Mouse (Mus musculus) gastrocnemius, postnatal 14 days (tissue): ENCODE data around the gene Arhgap24. TPM values are rescaled to one million over a fixed set of nuclear protein-coding genes. Genes with fewer than 3 reads are reported as not detected.

Experiments used
- DNase-seq: peaks from one replicate; pipeline ENCODE4 v3.0.0; 2021; ENCODE audit warnings: mixed read lengths
- intact Hi-C: fragments of 180-260 bp; cut with DNase I; formaldehyde crosslinking; loops from one replicate; pipeline ENCODE4 v1.15.1; 2025; ENCODE audit warnings: low total_unique reads
- total RNA-seq, 2 experiments: library from RNA; stranded (reverse); gene quantifications; 2 replicates each; pipeline ENCODE4 v1.2.3; 2021

Gene Arhgap24
- total RNA-seq, 2 experiments from 2014 or later, result 18.4 to 18.6 TPM

- intact Hi-C loops, result no loop called here
- DNase-seq, result no peak
Observed at GRCm38 (mm10) chr5:102710336-102710735, 229.1 kb downstream of the Arhgap24 start.

- intact Hi-C loops, result no loop called here
- no peak for DNase-seq
Observed at GRCm38 (mm10) chr5:102719368-102719972, 238.3 kb downstream of the Arhgap24 start.

GRCm38 (mm10) chr5:102723558-102723957 lies 242.4 kb downstream of the Arhgap24 start:
- no peak for DNase-seq
- intact Hi-C loops, result no loop called here

GRCm38 (mm10) chr5:102724813-102725348 lies 243.7 kb downstream of the Arhgap24 start:
- DNase-seq, result no peak
- intact Hi-C loops, result no loop called here

- intact Hi-C loops, result no loop called here
- no peak for DNase-seq
Observed at GRCm38 (mm10) chr5:102725365-102725764, 244.2 kb downstream of the Arhgap24 start.

GRCm38 (mm10) chr5:102726985-102727384 lies 245.8 kb downstream of the Arhgap24 start:
- intact Hi-C loops, result no loop called here
- DNase-seq, result no peak

GRCm38 (mm10) chr5:102728531-102728930 lies 247.3 kb downstream of the Arhgap24 start:
- intact Hi-C loops, result no loop called here

GRCm38 (mm10) chr5:102729476-102729875 lies 248.3 kb downstream of the Arhgap24 start:
- intact Hi-C loops, result no loop called here
- DNase-seq, result no peak

More at GRCm38 (mm10) chr5:102728531-102728930, 247.3 kb downstream of the Arhgap24 start:
- DNase-seq, result no peak

GRCm38 (mm10) chr5:102736131-102736530 lies 254.9 kb downstream of the Arhgap24 start:
- intact Hi-C loops, result no loop called here
- peak; percentile 39 for DNase-seq

- no peak for DNase-seq
- intact Hi-C loops, result no loop called here
Observed at GRCm38 (mm10) chr5:102742554-102743255, 261.5 kb downstream of the Arhgap24 start.

GRCm38 (mm10) chr5:102743436-102743835 lies 262.2 kb downstream of the Arhgap24 start:
- intact Hi-C loops, result no loop called here
- DNase-seq, result no peak

- intact Hi-C loops, result no loop called here
- no peak for DNase-seq
Observed at GRCm38 (mm10) chr5:102744051-102744450, 262.9 kb downstream of the Arhgap24 start.

- intact Hi-C loops, result no loop called here
- no peak for DNase-seq
Observed at GRCm38 (mm10) chr5:102748146-102748545, 267.0 kb downstream of the Arhgap24 start.

- peak; percentile 32 for DNase-seq
- intact Hi-C loops, result no loop called here
Observed at GRCm38 (mm10) chr5:102749020-102749419, 267.8 kb downstream of the Arhgap24 start.

GRCm38 (mm10) chr5:102750674-102751073 lies 269.5 kb downstream of the Arhgap24 start:
- no peak for DNase-seq
- intact Hi-C loops, result no loop called here

GRCm38 (mm10) chr5:102751661-102752307 lies 270.6 kb downstream of the Arhgap24 start:
- intact Hi-C loops, result no loop called here
- no peak for DNase-seq

- DNase-seq, result no peak
- intact Hi-C loops, result no loop called here
Observed at GRCm38 (mm10) chr5:102752308-102752663, 271.1 kb downstream of the Arhgap24 start.

- intact Hi-C loops, result no loop called here
- DNase-seq, result no peak
Observed at GRCm38 (mm10) chr5:102757040-102757439, 275.8 kb downstream of the Arhgap24 start.

- intact Hi-C loops, result loop anchor here (10.0 kb wide), 1 partner anchor 61 kb away; no protein-coding TSS in a partner anchor
- DNase-seq, result no peak
Observed at GRCm38 (mm10) chr5:102765694-102766093, 284.5 kb downstream of the Arhgap24 start.

GRCm38 (mm10) chr5:102766311-102767057 lies 285.3 kb downstream of the Arhgap24 start:
- intact Hi-C loops, result loop anchor here (10.0 kb wide), 1 partner anchor 62 kb away; no protein-coding TSS in a partner anchor
- DNase-seq, result peak; percentile 27
